Mouse (Mus musculus): ENCODE measurements at regions not wholly inside any gene's neighbourhood (a gene's known extent, or its start where the extent isn't known, plus 50 kb on each side); places are given as distances from the start of the nearest gene placed in this dataset.

GRCm38 (mm10) chr15:51392449-51393405, 2492.0 kb upstream of the Gm7489 start:
- no peak for DNase-seq (ENCODE audit: low read depth, low spot score)

GRCm38 (mm10) chr15:51395961-51396360, 2488.7 kb upstream of the Gm7489 start:
- no peak for DNase-seq (ENCODE audit: low read depth, low spot score)

- no peak for DNase-seq (ENCODE audit: low read depth, low spot score)
These were observed 2481.1 kb upstream of the Gm7489 start for GRCm38 (mm10) chr15:51403581-51403980.

- no peak for DNase-seq (ENCODE audit: low read depth, low spot score)
These were observed 2474.9 kb upstream of the Gm7489 start for GRCm38 (mm10) chr15:51409791-51410308.

GRCm38 (mm10) chr15:51411966-51412365, 2472.7 kb upstream of the Gm7489 start:
- no peak for DNase-seq (ENCODE audit: low read depth, low spot score)

- DNase-seq (ENCODE audit: low read depth, low spot score) = no peak
These were observed 2442.1 kb upstream of the Gm7489 start for GRCm38 (mm10) chr15:51442606-51443005.

- no peak for DNase-seq (ENCODE audit: low read depth, low spot score)
These were observed 2414.8 kb upstream of the Gm7489 start for GRCm38 (mm10) chr15:51469895-51470294.

GRCm38 (mm10) chr15:51471143-51471542, 2413.6 kb upstream of the Gm7489 start:
- no peak for DNase-seq (ENCODE audit: low read depth, low spot score)

- no peak for DNase-seq (ENCODE audit: low read depth, low spot score)
These were observed 2412.7 kb upstream of the Gm7489 start for GRCm38 (mm10) chr15:51472049-51472448.

- no peak for DNase-seq (ENCODE audit: low read depth, low spot score)
These were observed 2402.8 kb upstream of the Gm7489 start for GRCm38 (mm10) chr15:51481856-51482255.

- no peak for DNase-seq (ENCODE audit: low read depth, low spot score)
These were observed 2400.5 kb upstream of the Gm7489 start for GRCm38 (mm10) chr15:51484207-51484606.

GRCm38 (mm10) chr15:51485554-51485953, 2399.2 kb upstream of the Gm7489 start:
- no peak for DNase-seq (ENCODE audit: low read depth, low spot score)

GRCm38 (mm10) chr15:51502058-51502741, 2382.5 kb upstream of the Gm7489 start:
- DNase-seq (ENCODE audit: low read depth, low spot score) = no peak

GRCm38 (mm10) chr15:51502742-51503270, 2381.9 kb upstream of the Gm7489 start:
- no peak for DNase-seq (ENCODE audit: low read depth, low spot score)

- DNase-seq (ENCODE audit: low read depth, low spot score) = no peak
These were observed 2381.4 kb upstream of the Gm7489 start for GRCm38 (mm10) chr15:51503341-51503740.

GRCm38 (mm10) chr15:51504016-51504760, 2380.5 kb upstream of the Gm7489 start:
- no peak for DNase-seq (ENCODE audit: low read depth, low spot score)

- no peak for DNase-seq (ENCODE audit: low read depth, low spot score)
These were observed 2379.9 kb upstream of the Gm7489 start for GRCm38 (mm10) chr15:51504789-51505188.

- DNase-seq (ENCODE audit: low read depth, low spot score) = no peak
These were observed 2377.6 kb upstream of the Gm7489 start for GRCm38 (mm10) chr15:51507126-51507525.

GRCm38 (mm10) chr15:51511319-51511718, 2373.4 kb upstream of the Gm7489 start:
- no peak for DNase-seq (ENCODE audit: low read depth, low spot score)

GRCm38 (mm10) chr15:51536317-51536716, 2348.4 kb upstream of the Gm7489 start:
- DNase-seq (ENCODE audit: low read depth, low spot score) = no peak

- no peak for DNase-seq (ENCODE audit: low read depth, low spot score)
These were observed 2333.4 kb upstream of the Gm7489 start for GRCm38 (mm10) chr15:51551216-51551775.

All from embryo, embryonic 11.5 days (tissue).